Comparison of ENCODE assay signal across 8 mouse cellular contexts in the genomic region with DNA sequence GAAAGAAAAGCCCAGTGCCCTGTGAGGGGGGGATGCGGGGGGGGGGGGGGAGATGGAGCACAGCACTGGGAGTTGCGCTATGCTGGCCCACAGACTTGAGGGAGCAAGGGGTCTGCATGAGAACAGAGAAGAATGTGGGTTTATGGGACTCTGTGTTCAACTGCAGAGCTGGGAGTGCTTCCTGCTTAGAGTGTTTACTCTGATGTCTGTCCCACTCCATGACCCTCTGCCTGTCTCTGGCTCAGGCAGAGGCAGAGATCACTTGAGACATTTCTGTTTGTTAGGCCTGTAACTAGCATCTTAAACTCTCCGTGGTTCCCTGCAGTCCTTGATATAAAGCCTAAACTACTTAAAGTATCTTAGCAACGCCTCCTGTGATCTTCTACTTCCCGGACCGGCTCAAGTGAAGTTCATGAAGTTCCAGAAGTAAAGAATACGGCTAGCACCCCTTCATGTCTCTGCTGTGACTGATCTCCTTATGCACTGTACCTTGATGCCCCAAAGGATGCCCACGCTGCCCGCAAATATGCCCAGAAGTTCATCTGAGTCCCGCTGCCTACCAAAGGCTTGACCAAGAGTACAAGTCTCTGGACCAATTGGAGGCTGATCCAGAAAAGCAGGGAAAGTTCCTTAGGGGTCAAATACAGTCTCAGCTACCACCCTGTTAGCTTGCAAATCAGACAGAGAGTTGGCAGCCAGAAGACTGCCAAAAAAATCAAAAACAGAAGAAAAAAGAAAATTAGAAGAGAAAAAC. TPM values are rescaled to one million over a fixed set of nuclear protein-coding genes. Genes with fewer than 3 reads are reported as not detected.
A peak's percentile ranks its signal among the peaks of the same experiment; 100 is the strongest.
DNase-seq lines count a peak whose midpoint lies in the region; ATAC-seq and TF ChIP-seq lines count a peak whose summit lies in the region.
"Had no signal": no experiment of that assay in that cellular context is flagged by ENCODE, and none has a peak within 500 bp of the region (broad histone marks: within the 10 kb centered on the region; RNA-seq: fewer than 3 reads in every experiment).

No protein-coding gene starts in this region.

- TF ChIP-seq POLR2A in liver, adult 2 months (IDR thresholded peaks at IDR 0.05; ENCODE audit: extremely low read depth, insufficient read depth, low read length), result no peak
- no peak for TF ChIP-seq POLR2A in limb, embryonic 14.5 days (IDR thresholded peaks at IDR 0.05; ENCODE audit: borderline replicate concordance, extremely low read depth, insufficient read depth, insufficient read length)
- TF ChIP-seq POLR2A in small intestine, adult 2 months (IDR thresholded peaks at IDR 0.05; ENCODE audit: low read depth, low read length), result no peak

- peak overlapping the region; percentile 40; the same call in 1 of the 2 replicates for H3K27ac ChIP-seq in liver, adult 2 months (replicated peaks; ENCODE audit: insufficient read depth, low read depth, low read length)
- H3K27ac ChIP-seq in hindbrain, embryonic 11.5 days (ENCODE audit: low read depth, low read length), result peak overlapping the region; percentile 17; the same call in 1 of the 2 replicates
- H3K27ac ChIP-seq in limb, embryonic 14.5 days (replicated peaks; ENCODE audit: low read depth, low read length), result peak overlapping the region; percentile 30; the same call in 1 of the 2 replicates
- H3K27ac ChIP-seq in small intestine, adult 2 months (ENCODE audit: insufficient read depth, low read depth, low read length), result peak overlapping the region; percentile 70

- no peaks in the 10 kb centered on the region for H3K36me3 ChIP-seq in liver, adult 2 months (ENCODE audit: control insufficient read depth, insufficient read depth, low read length)
- no peaks in the 10 kb centered on the region for H3K36me3 ChIP-seq in hindbrain, embryonic 11.5 days (ENCODE audit: control insufficient read depth, insufficient read depth, low read length)
- no peaks in the 10 kb centered on the region for H3K36me3 ChIP-seq in limb, embryonic 14.5 days (ENCODE audit: control insufficient read depth, insufficient read depth, low read length)
- H3K36me3 ChIP-seq in small intestine, adult 2 months (ENCODE audit: control insufficient read depth, insufficient read depth, low read length), result no peaks in the 10 kb centered on the region

- no peaks in the 10 kb centered on the region for H3K27me3 ChIP-seq in liver, adult 2 months (ENCODE audit: control insufficient read depth, insufficient read depth, low read length)
- no peaks in the 10 kb centered on the region for H3K27me3 ChIP-seq in hindbrain, embryonic 11.5 days (ENCODE audit: control insufficient read depth, insufficient read depth, low read length)
- no peaks in the 10 kb centered on the region for H3K27me3 ChIP-seq in limb, embryonic 14.5 days (ENCODE audit: control insufficient read depth, insufficient read depth, low read length)
- no peaks in the 10 kb centered on the region for H3K27me3 ChIP-seq in small intestine, adult 2 months (ENCODE audit: control insufficient read depth, insufficient read depth, low read length)

- H3K9ac ChIP-seq in liver, adult 2 months (ENCODE audit: low read depth, low read length), result no peak overlapping the region
- H3K9ac ChIP-seq in hindbrain, embryonic 11.5 days (ENCODE audit: low read depth, low read length), result no peak overlapping the region
- no peak overlapping the region for H3K9ac ChIP-seq in limb, embryonic 14.5 days (ENCODE audit: low read depth, low read length, severe bottlenecking)

- no peak overlapping the region for H3K4me2 ChIP-seq in hindbrain, embryonic 11.5 days (replicated peaks; ENCODE audit: low read depth, low read length)
- no peak overlapping the region for H3K4me2 ChIP-seq in limb, embryonic 14.5 days (replicated peaks; ENCODE audit: low read depth, low read length, severe bottlenecking)

- H3K4me3 ChIP-seq in liver, adult 2 months (ENCODE audit: insufficient read depth, low read depth, low read length), result no peak overlapping the region
- no peak overlapping the region for H3K4me3 ChIP-seq in hindbrain, embryonic 11.5 days (ENCODE audit: low read depth, low read length)
- no peak overlapping the region for H3K4me3 ChIP-seq in limb, embryonic 14.5 days (replicated peaks; ENCODE audit: low read length)
- H3K4me3 ChIP-seq in small intestine, adult 2 months (ENCODE audit: low read depth, low read length), result no peak overlapping the region

- peak; percentile 34 for ATAC-seq in hindbrain, embryonic 11.5 days (ENCODE audit: low FRiP score)
- no peak; the same call in 1 of the 2 replicates for ATAC-seq in limb, embryonic 14.5 days (ENCODE audit: low FRiP score, low read depth)
- ATAC-seq: Patski had no signal

- TF ChIP-seq CTCF in liver, adult 2 months (IDR thresholded peaks at IDR 0.05; ENCODE audit: low read depth, low read length), result no peak
- no peak for TF ChIP-seq CTCF in small intestine, adult 2 months (IDR thresholded peaks at IDR 0.05; ENCODE audit: extremely low read depth, insufficient read length, insufficient replicate concordance, low read depth, low read length)

- no peaks in the 10 kb centered on the region for H3K79me2 ChIP-seq in liver, adult 2 months (ENCODE audit: control insufficient read depth, insufficient read depth, low read length)

- H3K9me3 ChIP-seq in hindbrain, embryonic 11.5 days (ENCODE audit: control insufficient read depth, low read length), result no peaks in the 10 kb centered on the region
- no peaks in the 10 kb centered on the region for H3K9me3 ChIP-seq in limb, embryonic 14.5 days (ENCODE audit: control insufficient read depth, low read length)

- no peak for DNase-seq in liver, adult 2 months (ENCODE audit: extremely low read depth, low read depth, low spot score)
- DNase-seq in liver, result no peak
- peak; percentile 5 for DNase-seq in hindbrain, embryonic 11.5 days (ENCODE audit: low spot score)
- no peak for DNase-seq in limb, embryonic 14.5 days (ENCODE audit: low spot score)
- DNase-seq in spleen, adult 18-20 months, result no peak
- no peak for DNase-seq in right cerebral cortex, postnatal 14 days

- WGBS in liver, adult 2 months, result 74% methylated on average over 10 of the region's 10 CpGs
- 71% methylated on average over 9 of the region's 10 CpGs for WGBS in hindbrain, embryonic 11.5 days
- WGBS in limb, embryonic 14.5 days, result 65% methylated on average over 9 of the region's 10 CpGs
- WGBS in small intestine, adult 2 months, result 56% methylated on average over 10 of the region's 10 CpGs

- peaks cover 2% of the 10 kb centered on the region; the same call in 1 of the 2 replicates for H3K4me1 ChIP-seq in liver, adult 2 months (ENCODE audit: control insufficient read depth, insufficient read depth, low read length)
- H3K4me1 ChIP-seq in hindbrain, embryonic 11.5 days (replicated peaks; ENCODE audit: control insufficient read depth, insufficient read depth, low read length), result 0 out of 2 replicates have a peak, but pooled peaks cover 2% of the 10 kb centered on the region
- H3K4me1 ChIP-seq in limb, embryonic 14.5 days (ENCODE audit: control insufficient read depth, insufficient read depth, low read length), result peaks cover 9% of the 10 kb centered on the region; the same call in 1 of the 2 replicates
- H3K4me1 ChIP-seq in small intestine, adult 2 months (ENCODE audit: control insufficient read depth, insufficient read depth, insufficient read length, low read length), result no peaks in the 10 kb centered on the region

RNA-seq across cellular contexts. Expression of gene Pde1c, which starts 47.5 kb away (rescaled TPM):
- 0.37 and 0.54 TPM in 2 replicates for total RNA-seq in liver, adult 2 months (2014; rRNA removed)
- 0.09 TPM in 1 of 2 replicates, not detected in the other for polyA plus RNA-seq in liver, adult 2 months (2012; rRNA removed)
- polyA plus RNA-seq in hindbrain, embryonic 11.5 days (2014; fragmentation: Nextera tagmentation; extraction: Ambion mirVana), result 3.8 and 6.0 TPM in 2 replicates
- polyA plus RNA-seq in limb, embryonic 14.5 days (2012; rRNA removed), result 2.4 and 2.5 TPM in 2 replicates
- polyA plus RNA-seq in limb, embryonic 14.5 days (2014; fragmentation: Nextera tagmentation; extraction: Ambion mirVana), result 2.2 and 2.9 TPM in 2 replicates
- 0.18 and 0.29 TPM in 2 replicates for polyA plus RNA-seq in small intestine, adult 2 months (2012; rRNA removed)
- polyA plus RNA-seq: Patski had no signal

Comparison
In these comparisons a context has a peak if more than half of its experiments do, and no peak if none do; other contexts are left out.
1. H3K27ac ChIP-seq: peak in every context shown above with its lines; median percentile 70 in small intestine, adult 2 months; 40 in liver, adult 2 months; 30 in limb, embryonic 14.5 days; 17 in hindbrain, embryonic 11.5 days.